17 mouse cellular contexts compared by ENCODE assay signal in the genomic region with DNA sequence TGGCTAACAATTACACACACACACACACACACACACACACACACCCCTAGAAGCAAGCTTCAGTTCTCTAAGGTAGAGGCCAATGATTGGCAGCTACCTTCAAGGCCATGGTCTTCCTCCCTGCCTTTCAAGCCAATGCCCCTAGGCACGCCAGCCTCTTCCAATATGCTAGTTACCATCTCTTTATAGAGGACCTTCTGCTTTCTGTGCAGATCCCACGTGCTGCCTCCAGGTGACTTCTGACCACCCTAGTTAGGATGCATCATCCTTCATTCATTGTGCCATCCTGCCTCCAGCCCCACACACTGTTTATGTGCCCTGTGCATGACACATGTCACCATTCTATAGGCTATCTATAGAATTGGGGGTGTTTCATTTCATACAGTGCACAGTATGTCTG.
"Had no signal": no experiment of that assay in that cellular context is flagged by ENCODE, and none has a peak within 500 bp of the region (broad histone marks: within the 10 kb centered on the region; RNA-seq: fewer than 3 reads in every experiment).

No protein-coding gene starts in this region.

- H3K9ac ChIP-seq: liver, embryonic 14.5 days; lung, embryonic 14.5 days; neural tube, embryonic 13.5 days; neural tube, embryonic 15.5 days had no signal

- ATAC-seq: midbrain, embryonic 16.5 days had no signal

- H3K36me3 ChIP-seq: neural tube, embryonic 13.5 days; neural tube, embryonic 15.5 days had no signal

- H3K27ac ChIP-seq: liver, embryonic 14.5 days; neural tube, embryonic 13.5 days; neural tube, embryonic 15.5 days had no signal

- DNase-seq: lung, adult 18-20 months; lung, embryonic 14.5 days; lung, postnatal 10 days; midbrain, embryonic 14.5 days; right cerebral cortex, adult 18-20 months; right cerebral cortex, postnatal 25 days; right cerebral cortex, postnatal 4 days; spleen, adult 18-20 months; thymus, adult 18-20 months; thymus, postnatal 14 days; thymus, postnatal 36 days had no signal

- H3K4me1 ChIP-seq: neural tube, embryonic 13.5 days; neural tube, embryonic 15.5 days had no signal

- H3K27me3 ChIP-seq: neural tube, embryonic 13.5 days; neural tube, embryonic 15.5 days had no signal

- H3K9me3 ChIP-seq: neural tube, embryonic 13.5 days; neural tube, embryonic 15.5 days had no signal

- H3K4me2 ChIP-seq: lung, embryonic 14.5 days; midbrain, embryonic 11.5 days; neural tube, embryonic 13.5 days; neural tube, embryonic 15.5 days had no signal

- H3K4me3 ChIP-seq: myocyte; neural tube, embryonic 13.5 days; neural tube, embryonic 15.5 days had no signal
